Mouse (Mus musculus): ENCODE results near the gene Fbxo24.
A peak's percentile ranks its signal among the peaks of the same experiment; 100 is the strongest.

Fbxo24 gene

DNA sequence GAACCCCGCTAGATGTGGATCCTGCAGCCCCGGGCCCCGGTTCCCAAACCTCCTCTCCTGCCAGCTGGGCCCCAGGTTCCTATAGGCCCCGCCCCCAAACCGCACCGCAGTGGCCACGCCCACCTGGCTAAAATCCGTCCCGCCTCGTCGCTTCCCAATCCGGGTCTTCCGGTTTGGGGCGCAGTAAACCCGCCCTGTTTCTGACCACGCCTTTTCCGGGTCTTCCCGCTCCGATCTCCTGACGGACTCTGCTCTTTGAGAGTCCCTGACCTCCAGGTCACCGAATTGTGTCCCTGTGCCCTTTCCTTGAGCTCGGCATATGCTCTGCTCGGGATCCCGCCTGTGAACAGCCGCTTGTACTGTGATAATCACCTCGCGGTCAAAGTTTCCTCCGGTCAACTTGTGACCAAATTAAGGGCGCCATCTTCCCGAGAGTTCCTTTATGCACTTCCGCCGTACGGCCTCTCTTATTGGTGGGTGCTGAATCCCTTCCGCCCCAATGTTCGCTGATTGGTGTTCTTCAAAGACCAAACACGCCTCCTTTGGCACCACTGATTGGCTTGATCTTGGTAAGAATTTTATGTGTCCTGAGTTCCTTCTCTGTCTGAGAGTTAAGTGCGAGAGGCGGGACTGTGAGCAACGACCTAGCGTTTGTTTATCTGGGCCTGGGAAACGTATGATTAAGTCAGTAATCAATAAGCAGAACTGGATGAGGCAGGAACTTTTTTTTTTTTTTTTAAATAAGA is 28.0 kb downstream of the Fbxo24 start, which contains the start of gene Mospd3:
Mospd3 (minus strand) TSS at position 440 of the 746 bp plus-strand sequence.
- peak; percentile 98 for DNase-seq

GRCm38 (mm10) chr5:137600281-137600618 is 28.6 kb downstream of the Fbxo24 start:
- no peak for DNase-seq

DNA sequence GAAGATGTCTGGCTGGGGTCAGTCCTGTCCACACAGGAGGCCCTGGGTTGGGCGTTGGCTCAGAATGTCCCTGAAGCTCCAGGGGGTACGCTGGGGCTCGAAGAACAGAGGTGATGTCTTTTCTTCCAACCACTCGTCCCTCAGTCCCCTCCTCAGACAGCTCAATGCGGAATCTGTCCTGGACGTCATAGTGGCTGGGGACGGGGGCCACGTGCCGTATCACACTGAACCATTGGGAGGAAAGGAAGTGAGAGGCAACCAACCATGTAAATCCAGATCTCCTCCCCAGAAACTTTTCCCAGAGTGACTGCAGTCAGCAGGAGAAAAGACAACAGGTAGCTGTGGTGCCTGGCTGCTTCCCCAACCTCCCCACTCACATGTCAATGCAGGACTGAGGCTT is 29.2 kb downstream of the Fbxo24 start:
- DNase-seq: peak; percentile 31

DNA sequence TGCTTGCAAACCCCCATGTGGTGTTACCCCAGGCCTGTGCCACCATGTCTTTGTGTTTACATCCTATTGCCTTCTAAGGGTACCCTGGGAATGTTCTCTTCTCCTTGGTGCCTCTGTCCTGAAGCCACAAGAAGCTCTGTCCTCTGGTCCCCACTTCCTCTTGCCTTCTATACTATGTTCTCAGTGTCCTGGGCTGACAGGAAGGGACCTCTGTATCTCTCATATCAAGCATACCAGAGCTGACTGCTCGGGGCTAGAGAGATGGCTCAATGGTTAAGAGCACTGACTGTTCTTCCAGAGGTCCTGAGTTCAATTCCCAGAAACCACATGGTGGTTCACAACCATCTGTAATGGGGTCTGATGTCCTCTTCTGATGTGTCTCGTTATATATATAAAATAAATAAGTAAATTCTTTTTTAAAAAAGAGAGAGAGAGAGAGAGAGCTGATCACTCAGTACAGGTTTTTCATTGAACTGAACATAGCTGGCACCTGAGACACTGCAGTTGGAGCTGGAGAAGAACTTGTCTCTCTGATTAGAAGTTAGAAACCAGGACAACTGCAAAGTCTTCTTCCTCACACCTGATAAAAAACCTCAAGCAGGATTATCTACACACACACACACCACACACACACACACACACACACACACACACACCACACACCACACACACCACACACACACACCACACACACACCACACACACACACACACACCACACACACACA is 30.5 kb downstream of the Fbxo24 start:
- DNase-seq: no peak

- no peak for DNase-seq
These were observed 31.2 kb downstream of the Fbxo24 start for GRCm38 (mm10) chr5:137597625-137598024.

- no peak for DNase-seq
These were observed 32.1 kb downstream of the Fbxo24 start for GRCm38 (mm10) chr5:137596601-137597261.

- DNase-seq: no peak
These were observed 32.9 kb downstream of the Fbxo24 start for GRCm38 (mm10) chr5:137595921-137596320.

DNA sequence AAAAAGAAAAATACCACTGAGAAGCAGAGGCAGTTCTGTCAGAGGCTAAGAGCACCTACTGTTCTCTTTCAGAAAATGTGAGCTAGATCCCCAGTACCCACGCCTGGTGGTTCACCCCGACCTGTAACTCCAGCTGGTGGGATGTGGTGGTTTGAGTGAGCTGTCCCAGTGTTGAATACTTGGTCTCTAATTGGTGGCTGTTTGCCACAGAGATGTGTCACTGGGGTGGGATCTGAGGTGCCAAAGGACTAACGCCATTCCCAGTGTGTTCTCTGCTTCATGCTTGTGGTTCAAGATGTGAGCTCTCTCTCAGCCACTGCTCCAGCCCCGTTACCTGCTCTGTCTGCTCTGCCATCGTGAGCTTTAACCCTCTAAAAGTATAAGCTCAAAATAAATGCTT is 38.3 kb downstream of the Fbxo24 start:
- no peak for DNase-seq

DNA sequence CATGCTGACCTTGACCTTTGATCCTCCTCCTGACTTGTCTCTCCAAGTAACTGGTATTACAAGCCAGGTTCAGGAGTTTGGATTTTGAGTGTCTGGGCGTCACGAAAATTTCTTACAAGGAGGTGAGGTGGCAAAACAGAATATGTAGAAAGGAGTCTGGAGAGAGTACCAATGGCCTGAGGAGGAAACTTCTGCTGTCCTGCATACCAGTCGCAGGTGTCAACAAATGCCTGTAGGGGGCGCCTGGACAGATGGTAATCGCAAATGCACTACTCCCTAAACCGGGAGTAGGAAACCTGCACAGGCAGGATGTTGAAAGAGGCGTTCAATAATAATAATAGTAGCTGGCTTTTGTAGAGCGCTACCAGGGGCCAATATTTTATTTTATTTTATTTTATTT is 43.8 kb downstream of the Fbxo24 start:
- DNase-seq: peak; percentile 87

DNA sequence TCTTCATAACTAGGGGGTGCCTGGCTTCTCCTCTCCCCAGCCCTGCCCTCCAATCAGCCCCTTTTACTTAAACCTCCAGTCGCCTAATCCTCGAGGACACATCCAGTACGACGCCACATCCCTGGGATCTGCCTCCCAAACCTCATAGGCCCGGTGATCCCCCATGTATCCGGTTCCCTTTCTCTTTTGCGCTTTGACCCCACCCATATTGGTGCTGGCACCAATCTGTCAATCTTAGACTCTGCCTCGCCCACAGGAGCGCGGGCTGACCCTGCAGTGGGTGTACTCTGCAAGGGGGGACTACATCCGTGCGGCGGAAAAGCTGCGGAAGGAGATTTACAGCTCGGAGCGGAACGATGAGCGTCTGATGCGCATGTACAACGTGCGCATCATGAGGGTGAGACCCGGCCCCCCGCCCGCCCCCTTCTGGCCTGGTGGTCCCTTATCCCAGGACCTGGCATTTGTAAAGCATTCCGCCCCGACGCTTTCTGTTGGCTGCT is 45.1 kb downstream of the Fbxo24 start:
- peak; percentile 54 for DNase-seq

- no peak for DNase-seq
These were observed 46.1 kb downstream of the Fbxo24 start for GRCm38 (mm10) chr5:137582702-137583101.

- DNase-seq: no peak
These were observed 48.6 kb downstream of the Fbxo24 start for GRCm38 (mm10) chr5:137580246-137580645.

GRCm38 (mm10) chr5:137574470-137574901 is 54.3 kb downstream of the Fbxo24 start:
- peak; percentile 55 for DNase-seq

DNA sequence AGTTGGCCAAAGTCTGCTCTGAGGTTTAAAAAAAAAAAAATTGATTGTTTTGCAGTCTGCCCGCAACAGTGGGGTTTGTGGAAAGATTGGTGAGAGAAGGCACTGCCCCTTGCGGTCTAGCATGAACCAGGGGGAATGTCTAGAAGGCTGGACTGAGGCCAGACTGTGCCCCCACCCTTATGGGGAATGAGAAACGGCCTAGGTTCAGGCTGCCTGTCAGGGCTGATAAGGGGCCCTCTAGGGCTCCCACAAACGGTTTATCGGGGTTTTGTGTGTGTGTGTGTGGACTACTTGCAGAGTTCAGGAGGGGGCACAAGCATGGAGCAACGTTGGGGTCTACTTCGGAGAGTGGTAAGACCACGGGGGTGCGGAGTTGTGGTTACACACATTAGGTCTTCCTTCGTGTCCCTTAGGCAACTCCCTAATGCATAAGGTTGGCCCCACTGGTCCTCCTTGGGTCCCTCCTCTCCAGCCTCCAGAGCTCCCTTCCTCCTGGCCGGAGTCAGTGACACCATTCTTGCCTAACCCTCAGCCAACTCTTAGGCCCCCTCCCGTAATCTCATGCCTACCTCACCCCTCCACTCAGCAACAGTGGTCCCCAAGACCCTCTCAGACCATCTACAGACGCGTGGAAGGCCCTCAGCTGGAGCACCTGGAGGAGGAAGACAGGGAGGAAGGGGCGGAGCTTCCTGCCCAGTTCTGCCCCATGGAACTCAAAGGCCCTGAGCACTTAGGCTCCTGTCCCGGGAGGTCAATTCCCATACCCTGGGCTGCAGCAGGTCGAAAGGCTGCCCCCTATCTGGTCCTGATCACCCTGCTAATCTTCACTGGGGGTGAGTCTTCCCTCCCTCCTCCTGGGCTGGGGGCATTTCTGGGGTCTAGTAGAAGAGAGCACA is 57.9 kb downstream of the Fbxo24 start:
- no peak for DNase-seq

DNA sequence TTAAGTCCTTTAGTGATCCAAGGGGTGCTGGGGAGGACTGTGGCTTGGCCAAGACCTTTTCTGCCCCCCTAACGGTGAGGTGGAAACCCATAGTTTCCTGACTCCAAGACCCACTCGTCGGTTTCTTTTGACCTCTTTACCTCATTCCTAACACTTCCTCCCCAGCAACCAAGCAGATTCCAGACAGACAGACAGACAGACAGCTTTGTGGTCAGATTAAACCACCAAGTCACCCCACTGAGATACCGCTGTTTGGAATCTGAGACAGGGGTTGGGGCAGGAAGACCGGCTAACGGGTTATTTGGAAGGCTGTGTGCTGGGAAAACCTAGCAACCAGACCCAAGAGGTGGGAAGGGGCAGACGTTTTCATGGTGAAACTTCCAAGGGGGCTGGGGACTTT is 58.6 kb downstream of the Fbxo24 start:
- no peak for DNase-seq

DNA sequence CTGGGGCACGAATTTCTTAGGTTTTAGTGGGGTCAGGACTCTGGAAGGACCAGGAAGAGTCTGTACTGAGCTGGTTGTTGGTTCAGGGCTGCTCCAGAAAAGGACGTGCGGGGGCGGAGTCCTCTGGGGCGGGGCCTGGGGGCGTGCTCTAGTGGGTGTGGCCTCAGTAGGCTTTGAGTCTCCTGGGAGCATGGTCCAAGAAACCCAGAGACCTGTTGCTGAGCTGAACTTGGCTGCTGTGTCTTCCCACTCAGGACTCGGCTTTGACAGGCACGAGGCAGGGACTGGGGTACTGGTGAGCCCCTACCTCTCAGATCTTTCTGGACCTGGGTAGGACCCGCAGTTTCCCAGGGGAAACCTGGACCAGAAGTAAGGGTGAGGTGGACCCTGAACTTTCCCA is 59.1 kb downstream of the Fbxo24 start, which contains the start of gene Tfr2:
Tfr2 (plus strand) TSS at position 176 of the 400 bp plus-strand sequence.
- DNase-seq: peak; percentile 54

- DNase-seq: no peak
These were observed 59.8 kb downstream of the Fbxo24 start for GRCm38 (mm10) chr5:137569031-137569430.

DNA sequence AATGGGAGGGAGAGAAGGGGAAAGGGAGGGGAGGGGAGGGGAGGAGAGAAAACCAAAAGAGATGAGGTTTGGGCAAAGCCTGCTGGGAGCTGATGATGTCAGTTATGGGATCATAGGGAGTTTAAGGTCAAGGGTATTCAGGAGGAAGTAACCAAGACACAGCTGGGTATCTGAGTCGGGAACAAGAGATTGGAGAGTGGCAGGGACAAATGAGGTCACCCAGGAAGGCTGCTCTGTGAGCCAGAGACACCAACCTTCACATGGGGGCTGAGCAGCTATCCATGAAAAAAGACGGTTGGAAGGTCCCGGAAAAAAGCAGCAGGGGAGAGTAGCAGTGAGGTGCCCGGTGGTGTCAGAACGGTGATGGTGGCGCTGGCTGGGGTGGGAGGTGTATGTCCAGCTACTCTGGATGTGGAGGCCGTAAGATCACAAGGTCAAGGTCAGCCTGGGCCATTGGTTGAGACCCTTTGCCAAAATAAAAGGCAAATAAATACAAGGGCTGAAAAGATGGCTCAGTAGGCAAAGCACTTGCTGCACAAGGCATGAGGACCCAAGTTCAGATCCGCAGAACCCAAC is 60.5 kb downstream of the Fbxo24 start:
- DNase-seq: no peak

- DNase-seq: no peak
These were observed 62.4 kb downstream of the Fbxo24 start for GRCm38 (mm10) chr5:137566416-137566815.

DNA sequence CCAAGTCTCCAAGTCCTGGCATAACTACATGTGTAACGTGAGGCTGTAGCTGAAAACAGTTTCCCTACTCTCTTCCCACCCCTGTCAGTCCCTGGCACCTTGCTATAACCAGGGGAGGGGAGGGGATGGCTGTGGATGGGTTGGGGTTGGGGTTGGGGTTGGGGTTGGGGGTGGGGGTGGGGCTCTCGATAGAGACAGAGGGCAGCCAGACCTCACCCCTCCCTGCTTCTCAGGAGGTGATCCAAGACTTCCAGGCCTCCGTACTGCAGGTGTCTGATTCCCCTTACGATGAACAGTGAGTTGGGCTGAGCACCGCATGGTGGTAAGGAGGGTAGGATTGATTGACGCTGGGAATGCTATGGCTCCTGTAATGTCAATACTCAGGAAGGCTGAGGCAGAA is 63.1 kb downstream of the Fbxo24 start:
- DNase-seq: no peak

GRCm38 (mm10) chr5:137562965-137563364 is 65.8 kb downstream of the Fbxo24 start:
- DNase-seq: no peak

All from kidney, postnatal 10 days (tissue).